Mouse (Mus musculus) lung, postnatal 0 days (tissue): Measurements from ENCODE around the gene Tarbp1.
"Not testable (repeated sequence)": the region's sequence is repeated elsewhere in the genome, so short reads cannot be mapped to it uniquely, and the experiment has no call there.

Source experiments
- CTCF ChIP-seq: IDR thresholded peaks from 2 replicates; pipeline ENCODE4 v1.5.1; 2016; ENCODE audit warnings: antibody characterized with exemption, mild to moderate bottlenecking
- EP300 ChIP-seq: IDR thresholded peaks from 2 replicates; pipeline ENCODE4 v1.6.1; 2016; ENCODE audit warnings: antibody characterized with exemption, mild to moderate bottlenecking, control low read depth

DNA sequence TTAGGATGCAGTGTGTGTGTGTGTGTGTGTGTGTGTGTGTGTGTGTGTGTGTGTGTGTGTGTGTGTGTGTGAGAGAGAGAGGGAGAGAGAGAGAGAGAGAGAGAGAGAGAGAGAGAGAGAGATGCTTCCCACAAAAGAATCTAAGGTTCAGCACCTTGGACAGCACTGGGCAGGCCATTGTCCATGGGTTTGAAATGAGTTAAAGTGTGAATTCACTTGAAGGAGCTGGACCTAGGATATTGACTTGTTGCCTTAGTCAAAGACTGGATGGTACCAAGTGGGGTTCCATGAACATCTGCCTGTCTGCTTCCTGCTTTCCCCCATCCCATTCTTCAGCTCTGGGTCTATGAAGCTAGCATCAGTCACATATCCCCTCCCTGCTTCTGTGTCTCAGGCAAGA lies 70.3 kb downstream of the Tarbp1 start:
- TF ChIP-seq CTCF, EP300: not testable (repeated sequence)
